ENCODE assay signal across 25 mouse cellular contexts in genomic region chr4:55052686-55053085, GRCm38 (mm10).
DNase-seq lines count a peak whose midpoint lies in the region; ATAC-seq lines count a peak whose summit lies in the region.
"Had no signal": no experiment of that assay in that cellular context is flagged by ENCODE, and none has a peak within 500 bp of the region (broad histone marks: within the 10 kb centered on the region; RNA-seq: fewer than 3 reads in every experiment).

No protein-coding gene starts in this region.

- H3K36me3 ChIP-seq in hindbrain, embryonic 15.5 days = peaks cover 34% of the 10 kb centered on the region
- peaks cover 30% of the 10 kb centered on the region for H3K36me3 ChIP-seq in hindbrain, embryonic 11.5 days (ENCODE audit: control insufficient read depth, insufficient read depth, low read length)
- H3K36me3 ChIP-seq in midbrain, embryonic 13.5 days = peaks cover 80% of the 10 kb centered on the region
- peaks cover 42% of the 10 kb centered on the region for H3K36me3 ChIP-seq in midbrain, embryonic 15.5 days (replicated peaks)

- H3K27ac ChIP-seq in hindbrain, embryonic 15.5 days (replicated peaks) = 0 out of 2 replicates have a peak overlapping the region, but pooled peaks have one; percentile 6
- no peak overlapping the region for H3K27ac ChIP-seq in hindbrain, embryonic 11.5 days (ENCODE audit: low read depth, low read length)
- peak overlapping the region; percentile 39; the same call in 1 of the 2 replicates for H3K27ac ChIP-seq in midbrain, embryonic 13.5 days
- H3K27ac ChIP-seq in midbrain, embryonic 15.5 days = no peak overlapping the region
- H3K27ac ChIP-seq: neural tube, embryonic 12.5 days had no signal

- H3K9me3 ChIP-seq in hindbrain, embryonic 15.5 days = no peaks in the 10 kb centered on the region
- no peaks in the 10 kb centered on the region for H3K9me3 ChIP-seq in hindbrain, embryonic 11.5 days (ENCODE audit: control insufficient read depth, low read length)
- H3K9me3 ChIP-seq in midbrain, embryonic 13.5 days = no peaks in the 10 kb centered on the region
- H3K9me3 ChIP-seq in midbrain, embryonic 15.5 days = no peaks in the 10 kb centered on the region
- H3K9me3 ChIP-seq: neural tube, embryonic 12.5 days had no signal

- DNase-seq in cerebellum, postnatal 14 days = peak; percentile 66 to 72
- no peak for DNase-seq in cerebellum, adult 9-11 months
- DNase-seq in hindbrain, embryonic 11.5 days (ENCODE audit: low spot score) = no peak
- peak; percentile 19 for DNase-seq in Muller cell, postnatal 12 days (ENCODE audit: inconsistent ontology term)
- no peak for DNase-seq in lung, postnatal 25 days (ENCODE audit: low spot score)
- DNase-seq: adrenal gland, postnatal 10 days; cerebellum, adult 9-10 months; gastrocnemius, postnatal 10 days; kidney, postnatal 36 days; layer of hippocampus, adult 9-11 months; liver, postnatal 0 days; retina, postnatal 1 day; thymus, adult 18-20 months; thymus, postnatal 36 days had no signal

- H3K4me3 ChIP-seq in hindbrain, embryonic 15.5 days = no peak overlapping the region
- no peak overlapping the region for H3K4me3 ChIP-seq in hindbrain, embryonic 11.5 days (ENCODE audit: low read depth, low read length)
- H3K4me3 ChIP-seq in midbrain, embryonic 13.5 days (replicated peaks) = no peak overlapping the region
- H3K4me3 ChIP-seq in midbrain, embryonic 15.5 days = no peak overlapping the region
- H3K4me3 ChIP-seq: neural tube, embryonic 12.5 days had no signal

- no peak overlapping the region for H3K9ac ChIP-seq in hindbrain, embryonic 15.5 days
- no peak overlapping the region for H3K9ac ChIP-seq in hindbrain, embryonic 11.5 days (ENCODE audit: low read depth, low read length)
- no peak overlapping the region for H3K9ac ChIP-seq in midbrain, embryonic 13.5 days (replicated peaks)
- no peak overlapping the region for H3K9ac ChIP-seq in midbrain, embryonic 15.5 days
- H3K9ac ChIP-seq: liver, postnatal 0 days; neural tube, embryonic 12.5 days had no signal

- peaks cover 18% of the 10 kb centered on the region; the same call in 1 of the 2 replicates for H3K4me1 ChIP-seq in hindbrain, embryonic 15.5 days (replicated peaks)
- H3K4me1 ChIP-seq in hindbrain, embryonic 11.5 days (replicated peaks; ENCODE audit: control insufficient read depth, insufficient read depth, low read length) = no peaks in the 10 kb centered on the region
- H3K4me1 ChIP-seq in midbrain, embryonic 13.5 days (replicated peaks) = peaks cover 5% of the 10 kb centered on the region; the same call in 1 of the 2 replicates
- H3K4me1 ChIP-seq in midbrain, embryonic 15.5 days = peaks cover 13% of the 10 kb centered on the region; the same call in 1 of the 2 replicates
- H3K4me1 ChIP-seq: neural tube, embryonic 12.5 days had no signal

- ATAC-seq in hindbrain, embryonic 15.5 days (ENCODE audit: low FRiP score, low read depth) = peak; percentile 62; the same call in 1 of the 2 replicates
- no peak for ATAC-seq in hindbrain, embryonic 11.5 days (ENCODE audit: low FRiP score)
- ATAC-seq in midbrain, embryonic 13.5 days = 0 out of 2 replicates have a peak, but pooled peaks have one; percentile 15
- ATAC-seq in midbrain, embryonic 15.5 days (replicated peaks) = no peak
- ATAC-seq: activated CD4-positive, CD25-positive, alpha-beta regulatory T cell, adult 4 months; CD4-positive, CD25-positive, alpha-beta regulatory T cell, adult 4 months; intestine, postnatal 0 days; liver, postnatal 0 days; lung, postnatal 0 days had no signal

- no peak overlapping the region for H3K4me2 ChIP-seq in hindbrain, embryonic 15.5 days
- H3K4me2 ChIP-seq in hindbrain, embryonic 11.5 days (replicated peaks; ENCODE audit: low read depth, low read length) = no peak overlapping the region
- H3K4me2 ChIP-seq in midbrain, embryonic 13.5 days (replicated peaks) = no peak overlapping the region
- H3K4me2 ChIP-seq in midbrain, embryonic 15.5 days = no peak overlapping the region
- H3K4me2 ChIP-seq: heart, embryonic 11.5 days; liver, embryonic 11.5 days; midbrain, embryonic 11.5 days; neural tube, embryonic 12.5 days had no signal

- H3K27me3 ChIP-seq in hindbrain, embryonic 15.5 days = no peaks in the 10 kb centered on the region
- no peaks in the 10 kb centered on the region for H3K27me3 ChIP-seq in hindbrain, embryonic 11.5 days (ENCODE audit: control insufficient read depth, insufficient read depth, low read length)
- H3K27me3 ChIP-seq in midbrain, embryonic 13.5 days = no peaks in the 10 kb centered on the region
- no peaks in the 10 kb centered on the region for H3K27me3 ChIP-seq in midbrain, embryonic 15.5 days (replicated peaks)
- H3K27me3 ChIP-seq: neural tube, embryonic 12.5 days had no signal

- WGBS in hindbrain, embryonic 15.5 days = 72% methylated on average over 10 of the region's 10 CpGs
- WGBS in hindbrain, embryonic 11.5 days = 91% methylated on average over 10 of the region's 10 CpGs
- 90% methylated on average over 10 of the region's 10 CpGs for WGBS in midbrain, embryonic 13.5 days
- WGBS in midbrain, embryonic 15.5 days = 88% methylated on average over 10 of the region's 10 CpGs

Comparison
In these comparisons a context has a peak if more than half of its experiments do, and no peak if none do; other contexts are left out.
1. DNase-seq: peak in cerebellum, postnatal 14 days (2 of 2) and Muller cell, postnatal 12 days (single experiment); none in cerebellum, adult 9-11 months (single experiment), hindbrain, embryonic 11.5 days (single experiment) and lung, postnatal 25 days (single experiment).
2. ATAC-seq: peak in hindbrain, embryonic 15.5 days (single experiment) and midbrain, embryonic 13.5 days (single experiment); none in hindbrain, embryonic 11.5 days (single experiment) and midbrain, embryonic 15.5 days (single experiment).
3. H3K27ac ChIP-seq: peak in hindbrain, embryonic 15.5 days (single experiment) and midbrain, embryonic 13.5 days (single experiment); none in hindbrain, embryonic 11.5 days (single experiment) and midbrain, embryonic 15.5 days (single experiment).